Mouse (Mus musculus): ENCODE measurements around the gene Islr.

Islr gene

GRCm38 (mm10) chr9:58220218-58220903 is 16.3 kb upstream of the Islr start:
- WGBS: 68% methylated on average over 24 of the region's 24 CpGs

- 98% methylated on average over 3 of the region's 3 CpGs for WGBS
Observed at GRCm38 (mm10) chr9:58218539-58218938, 14.4 kb upstream of the Islr start.

GRCm38 (mm10) chr9:58216402-58216801 is 12.3 kb upstream of the Islr start:
- 49% methylated on average over 6 of the region's 6 CpGs for WGBS

GRCm38 (mm10) chr9:58214519-58215180 is 10.5 kb upstream of the Islr start:
- 70% methylated on average over 8 of the region's 8 CpGs for WGBS

- WGBS: 50% methylated on average over 5 of the region's 5 CpGs
Observed at GRCm38 (mm10) chr9:58213865-58214264, 9.8 kb upstream of the Islr start.

- WGBS: 87% methylated on average over 5 of the region's 5 CpGs
Observed at GRCm38 (mm10) chr9:58213377-58213776, 9.3 kb upstream of the Islr start.

GRCm38 (mm10) chr9:58210304-58210627 is 6.2 kb upstream of the Islr start:
- WGBS: 75% methylated on average over 2 of the region's 2 CpGs

- 55% methylated on average over 8 of the region's 8 CpGs for WGBS
Observed at GRCm38 (mm10) chr9:58209462-58210303, 5.6 kb upstream of the Islr start.

GRCm38 (mm10) chr9:58206013-58206412 is 1.9 kb upstream of the Islr start:
- 73% methylated on average over 7 of the region's 7 CpGs for WGBS

- WGBS: 4% methylated on average over 18 of the region's 18 CpGs
Observed at GRCm38 (mm10) chr9:58204448-58205000, 418 bp upstream of the Islr start.

- WGBS: 16% methylated on average over 14 of the region's 14 CpGs
Observed at GRCm38 (mm10) chr9:58202676-58203453, 1.2 kb downstream of the Islr start.

GRCm38 (mm10) chr9:58201861-58202549 is 2.1 kb downstream of the Islr start:
- 4% methylated on average over 37 of the region's 37 CpGs for WGBS

- 4% methylated on average over 24 of the region's 24 CpGs for WGBS
Observed at GRCm38 (mm10) chr9:58201091-58201842, 2.8 kb downstream of the Islr start.

GRCm38 (mm10) chr9:58200270-58201090 is 3.6 kb downstream of the Islr start:
- 17% methylated on average over 11 of the region's 11 CpGs for WGBS

- 7% methylated on average over 41 of the region's 41 CpGs for WGBS
Observed at GRCm38 (mm10) chr9:58199381-58200269, 4.5 kb downstream of the Islr start.

GRCm38 (mm10) chr9:58198801-58199371 is 5.2 kb downstream of the Islr start:
- 4% methylated on average over 38 of the region's 38 CpGs for WGBS

- WGBS: 3% methylated on average over 57 of the region's 58 CpGs
Observed at GRCm38 (mm10) chr9:58197781-58198701, 6.1 kb downstream of the Islr start.

Measured in cerebral cortex, adult 2 months (tissue).